Comparison of ENCODE assay signal across 13 mouse cellular contexts in the genomic region with DNA sequence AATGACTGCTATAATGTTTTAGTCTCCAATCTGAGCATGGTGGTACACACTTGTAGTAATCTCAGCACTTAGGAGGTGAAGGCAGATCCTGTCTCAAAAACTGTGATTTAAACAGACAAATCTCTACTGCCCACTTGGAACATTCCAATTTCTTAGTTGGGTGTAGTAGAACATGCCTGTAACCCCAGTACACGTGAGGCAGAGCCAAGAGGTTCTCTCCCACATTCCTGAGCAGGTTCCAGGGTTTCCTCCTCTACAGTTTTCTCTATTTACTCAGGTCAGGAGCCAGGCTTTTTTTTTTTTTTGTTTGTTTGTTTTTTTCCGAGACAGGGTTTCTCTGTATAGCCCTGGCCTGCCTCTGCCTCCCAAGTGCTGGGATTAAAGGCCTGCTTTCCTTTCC.
"Had no signal": no experiment of that assay in that cellular context is flagged by ENCODE, and none has a peak within 500 bp of the region (broad histone marks: within the 10 kb centered on the region; RNA-seq: fewer than 3 reads in every experiment).

No protein-coding gene starts in this region.

- H3K9ac ChIP-seq: intestine, embryonic 15.5 days; kidney, embryonic 15.5 days; limb, embryonic 13.5 days; liver, embryonic 12.5 days; lung, embryonic 14.5 days; midbrain, embryonic 12.5 days; neural tube, embryonic 13.5 days had no signal

- H3K27me3 ChIP-seq: intestine, embryonic 15.5 days; kidney, embryonic 15.5 days; limb, embryonic 13.5 days; midbrain, embryonic 12.5 days; neural tube, embryonic 13.5 days had no signal

- H3K4me3 ChIP-seq: intestine, embryonic 15.5 days; kidney, embryonic 15.5 days; limb, embryonic 13.5 days; liver, embryonic 12.5 days; midbrain, embryonic 12.5 days; neural tube, embryonic 13.5 days had no signal

- H3K9me3 ChIP-seq: intestine, embryonic 15.5 days; kidney, embryonic 15.5 days; limb, embryonic 13.5 days; liver, embryonic 12.5 days; midbrain, embryonic 12.5 days; neural tube, embryonic 13.5 days had no signal

- H3K27ac ChIP-seq: intestine, embryonic 15.5 days; kidney, embryonic 15.5 days; limb, embryonic 13.5 days; liver, embryonic 12.5 days; midbrain, embryonic 12.5 days; neural tube, embryonic 13.5 days had no signal

- H3K4me2 ChIP-seq: intestine, embryonic 15.5 days; kidney, embryonic 15.5 days; limb, embryonic 13.5 days; liver, embryonic 12.5 days; lung, embryonic 14.5 days; midbrain, embryonic 12.5 days; neural tube, embryonic 13.5 days had no signal

- ATAC-seq: intestine, embryonic 15.5 days; liver, embryonic 12.5 days; midbrain, embryonic 16.5 days had no signal

- DNase-seq: kidney, adult 18-20 months; kidney, postnatal 14 days; left cerebral cortex, postnatal 4 days; lung, embryonic 14.5 days; thymus, adult 18-20 months; thymus, postnatal 14 days had no signal
